Mouse (Mus musculus): ENCODE measurements at regions not wholly inside any gene's neighbourhood (a gene's known extent, or its start where the extent isn't known, plus 50 kb on each side); places are given as distances from the start of the nearest gene placed in this dataset.

- TF ChIP-seq GATA1 (IDR thresholded peaks at IDR 0.05; ENCODE audit: low read length), result no peak
- TF ChIP-seq TAL1 (IDR thresholded peaks at IDR 0.05; ENCODE audit: low read length), result no peak
These were observed 322.7 kb upstream of the Mki67 start for GRCm38 (mm10) chr7:136038906-136039305.
